Mouse (Mus musculus): ENCODE results near the gene Fmo4.

The Fmo4 gene

GRCm38 (mm10) chr1:162813836-162814156, at the start of gene Fmo4:
Gene Fmo4, minus strand, starts transcription at chr1:162813972.
- peak; percentile 81 for DNase-seq (ENCODE audit: low spot score)

GRCm38 (mm10) chr1:162862328-162862727, 48.6 kb upstream of the Fmo4 start:
- DNase-seq (ENCODE audit: low spot score): no peak

DNA sequence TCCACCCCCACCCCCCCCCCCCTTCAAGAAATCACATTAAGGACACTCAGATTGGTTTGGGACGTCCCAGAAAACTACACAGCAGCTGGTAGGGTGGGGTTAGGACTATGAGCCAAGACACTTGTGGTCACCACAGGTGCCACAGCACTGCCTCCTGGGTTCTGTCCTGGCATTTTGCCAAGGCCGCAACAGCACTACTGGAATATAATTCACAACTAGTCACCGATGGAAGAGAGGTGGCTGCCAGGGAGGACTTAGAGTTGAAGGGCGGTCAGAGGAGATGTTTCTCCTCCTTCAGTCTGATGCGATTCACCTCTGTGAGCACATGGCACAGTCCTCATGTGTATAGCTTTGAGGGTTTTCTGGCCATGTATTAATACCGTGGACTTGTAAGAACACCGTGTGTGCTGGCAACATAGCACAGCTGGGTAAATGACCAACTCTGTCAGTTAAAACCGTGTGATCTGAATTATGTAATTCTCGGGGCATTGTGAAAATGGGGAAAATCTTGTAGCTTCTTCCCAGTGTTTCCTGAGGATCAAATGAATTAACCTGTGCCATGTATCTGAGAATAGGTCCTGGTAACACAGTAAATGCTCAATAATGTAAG, 46.3 kb upstream of the Fmo4 start:
- DNase-seq (ENCODE audit: low spot score): no peak

GRCm38 (mm10) chr1:162859545-162859976, 45.8 kb upstream of the Fmo4 start:
- no peak for DNase-seq (ENCODE audit: low spot score)

- DNase-seq (ENCODE audit: low spot score): no peak
Measured at GRCm38 (mm10) chr1:162858748-162859130, 45.0 kb upstream of the Fmo4 start.

DNA sequence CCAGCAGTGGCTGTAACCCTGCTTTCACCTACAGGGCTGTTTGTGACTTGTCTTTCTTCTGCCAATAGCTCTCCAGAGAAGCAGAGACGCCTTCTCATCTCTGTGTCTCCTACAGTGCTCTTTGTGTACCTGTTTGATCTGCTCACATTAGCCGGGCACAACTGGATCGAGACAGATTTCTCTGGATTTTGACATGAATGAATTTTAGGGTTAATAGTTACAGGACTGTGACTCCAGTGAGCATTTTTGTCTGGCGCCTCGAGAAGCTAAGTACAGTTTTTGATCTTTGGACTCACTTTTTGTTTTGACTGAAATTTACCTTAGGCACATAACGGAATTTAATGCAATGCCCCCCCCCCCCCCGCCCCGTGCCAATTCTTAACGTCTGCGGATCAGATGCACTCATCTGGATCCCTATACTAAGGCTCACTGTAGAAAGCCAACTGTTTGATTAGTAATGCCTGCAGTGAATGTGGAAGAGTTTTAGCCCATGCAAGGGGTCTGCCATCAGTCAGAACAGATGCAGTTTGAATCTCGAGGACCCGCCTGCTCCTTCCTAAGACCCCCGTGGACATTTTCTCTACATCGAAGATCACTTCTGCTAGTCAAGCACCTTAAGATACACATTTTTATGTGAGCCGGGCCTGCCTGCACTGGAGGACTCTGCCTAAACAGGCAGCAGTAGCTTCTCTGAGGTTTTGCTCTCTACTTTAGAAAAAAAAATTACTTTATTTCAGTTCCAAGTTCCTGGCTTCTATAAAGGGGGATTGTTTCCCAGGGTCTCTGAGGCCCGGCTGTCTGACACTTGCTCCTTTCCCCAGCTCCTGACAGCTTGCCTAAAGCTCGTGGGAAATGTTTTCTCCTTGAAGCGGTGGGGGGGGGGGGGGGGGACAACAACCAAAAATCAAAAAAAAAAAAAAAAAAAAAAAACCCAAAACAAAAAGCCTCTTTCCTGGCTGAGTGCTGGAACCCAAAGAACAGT, 44.3 kb upstream of the Fmo4 start:
- no peak for DNase-seq (ENCODE audit: low spot score)

- peak; percentile 73 for DNase-seq (ENCODE audit: low spot score)
Measured at GRCm38 (mm10) chr1:162853812-162854482, 40.2 kb upstream of the Fmo4 start.

GRCm38 (mm10) chr1:162847554-162847953, 33.8 kb upstream of the Fmo4 start:
- no peak for DNase-seq (ENCODE audit: low spot score)

DNA sequence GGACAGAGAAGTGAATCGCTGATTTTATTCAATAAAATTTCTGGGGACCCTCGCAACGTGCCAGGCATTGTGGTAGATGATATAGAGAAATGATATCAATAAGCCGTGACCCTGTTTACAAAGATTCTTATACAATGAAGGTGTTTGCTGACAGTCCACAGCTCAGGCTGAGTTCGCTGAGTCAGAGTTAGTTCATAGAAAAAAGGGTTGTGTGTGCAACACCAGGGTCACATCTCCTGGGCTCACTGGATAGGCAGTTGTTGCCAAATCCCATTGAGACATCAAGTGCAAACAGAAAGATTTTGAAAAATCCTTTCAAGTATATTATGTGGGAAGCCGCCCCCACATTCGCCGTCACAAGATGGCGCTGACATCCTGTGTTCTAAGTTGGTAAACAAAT, 26.4 kb upstream of the Fmo4 start:
- peak; percentile 38 for DNase-seq (ENCODE audit: low spot score)

- DNase-seq (ENCODE audit: low spot score): no peak
Measured at GRCm38 (mm10) chr1:162838976-162839375, 25.2 kb upstream of the Fmo4 start.

DNA sequence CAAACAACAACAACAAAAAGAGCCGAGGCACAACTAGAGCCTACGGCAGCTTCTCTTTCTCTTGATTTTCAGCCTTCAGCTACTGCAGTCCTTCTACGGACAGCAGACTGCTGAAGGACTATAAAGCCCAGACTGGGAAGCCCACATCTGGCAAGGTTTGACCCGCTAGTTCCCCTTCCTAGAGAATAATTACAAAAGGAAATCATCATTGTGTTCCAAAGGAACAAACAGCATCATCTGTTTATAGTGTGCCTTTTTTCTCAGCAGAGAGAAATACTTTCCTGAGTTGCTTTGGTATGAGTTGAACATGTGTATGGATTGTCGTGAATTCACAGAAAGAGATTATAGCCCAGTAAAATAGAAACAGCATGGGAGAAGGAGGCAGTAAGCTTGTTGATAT, 20.6 kb upstream of the Fmo4 start:
- DNase-seq (ENCODE audit: low spot score): no peak

DNA sequence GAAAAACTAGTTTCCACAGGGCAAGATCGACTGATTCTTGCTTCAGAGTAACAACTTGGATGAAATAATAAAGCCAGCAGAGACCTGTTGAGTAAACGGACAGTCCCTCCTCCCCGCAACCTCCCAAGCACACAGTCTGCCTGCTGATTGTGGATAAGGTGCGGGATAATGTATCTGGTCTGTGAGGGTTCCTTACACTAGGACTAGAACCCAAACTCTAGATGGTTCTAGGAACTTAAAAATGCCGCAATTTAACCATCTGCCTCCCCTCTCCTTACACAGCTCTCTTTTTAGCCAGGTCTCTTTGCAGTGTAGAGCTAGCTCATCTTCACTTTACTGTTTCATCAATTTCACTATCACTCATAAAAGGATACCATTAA, 18.8 kb upstream of the Fmo4 start:
- no peak for DNase-seq (ENCODE audit: low spot score)

GRCm38 (mm10) chr1:162831838-162832573, 18.2 kb upstream of the Fmo4 start:
- no peak for DNase-seq (ENCODE audit: low spot score)

GRCm38 (mm10) chr1:162819280-162819679, 5.5 kb upstream of the Fmo4 start:
- no peak for DNase-seq (ENCODE audit: low spot score)

DNA sequence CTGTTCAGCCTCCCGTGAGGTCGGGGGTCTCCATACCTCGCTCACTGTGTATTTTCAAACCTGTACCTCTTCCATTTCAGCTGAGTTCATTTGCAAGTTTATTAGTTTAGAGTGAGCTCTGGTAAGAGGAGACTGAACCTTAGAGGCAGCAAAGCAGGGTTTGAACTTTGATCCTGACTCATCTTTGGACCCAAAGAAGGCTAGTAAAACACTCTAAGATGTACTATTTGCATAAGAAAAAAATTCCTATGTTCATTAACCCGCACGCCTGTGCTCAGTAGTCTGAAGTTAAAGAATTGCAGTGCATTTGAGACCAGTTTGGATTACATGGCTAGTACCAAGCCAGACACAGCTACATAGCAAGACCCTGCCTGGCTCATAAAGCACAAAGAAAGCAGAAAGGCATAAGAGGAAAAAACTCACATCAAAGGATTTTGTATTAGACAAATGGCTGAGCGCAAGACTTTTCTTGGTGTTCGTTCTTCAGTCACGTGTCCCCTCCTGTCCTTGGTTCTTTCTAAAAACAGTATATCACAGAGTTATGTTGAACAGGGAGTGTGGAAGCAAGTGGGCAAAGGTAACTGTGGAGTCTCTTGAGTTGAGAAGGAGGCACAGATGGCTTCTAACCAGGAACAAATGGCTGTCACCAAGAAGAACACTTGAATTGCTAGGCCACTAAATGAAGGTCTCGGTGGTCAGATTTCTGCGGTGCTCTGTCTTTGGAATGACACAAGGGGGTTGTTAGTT, 1.8 kb upstream of the Fmo4 start:
- DNase-seq (ENCODE audit: low spot score): peak; percentile 74

DNA sequence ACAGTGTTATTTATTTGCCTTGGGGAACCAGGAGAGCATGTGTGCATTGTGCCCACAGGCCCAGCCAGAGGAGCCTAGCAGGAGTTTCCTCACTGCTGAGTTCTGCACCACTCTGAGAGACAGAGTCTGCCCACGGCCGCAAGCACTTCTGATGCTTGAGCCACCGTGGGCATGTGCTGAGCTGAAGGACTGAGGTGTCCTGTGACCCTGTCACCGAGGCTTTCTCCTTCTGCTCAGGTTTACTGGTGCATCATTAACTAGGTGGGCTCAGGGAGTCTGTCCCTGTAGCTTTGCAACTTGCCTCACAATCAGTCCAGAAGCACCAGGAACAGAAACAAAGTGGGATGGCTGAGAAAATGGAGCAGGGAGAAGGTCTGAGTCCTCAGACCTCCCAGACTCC, 1.2 kb upstream of the Fmo4 start:
- DNase-seq (ENCODE audit: low spot score): peak; percentile 79

DNA sequence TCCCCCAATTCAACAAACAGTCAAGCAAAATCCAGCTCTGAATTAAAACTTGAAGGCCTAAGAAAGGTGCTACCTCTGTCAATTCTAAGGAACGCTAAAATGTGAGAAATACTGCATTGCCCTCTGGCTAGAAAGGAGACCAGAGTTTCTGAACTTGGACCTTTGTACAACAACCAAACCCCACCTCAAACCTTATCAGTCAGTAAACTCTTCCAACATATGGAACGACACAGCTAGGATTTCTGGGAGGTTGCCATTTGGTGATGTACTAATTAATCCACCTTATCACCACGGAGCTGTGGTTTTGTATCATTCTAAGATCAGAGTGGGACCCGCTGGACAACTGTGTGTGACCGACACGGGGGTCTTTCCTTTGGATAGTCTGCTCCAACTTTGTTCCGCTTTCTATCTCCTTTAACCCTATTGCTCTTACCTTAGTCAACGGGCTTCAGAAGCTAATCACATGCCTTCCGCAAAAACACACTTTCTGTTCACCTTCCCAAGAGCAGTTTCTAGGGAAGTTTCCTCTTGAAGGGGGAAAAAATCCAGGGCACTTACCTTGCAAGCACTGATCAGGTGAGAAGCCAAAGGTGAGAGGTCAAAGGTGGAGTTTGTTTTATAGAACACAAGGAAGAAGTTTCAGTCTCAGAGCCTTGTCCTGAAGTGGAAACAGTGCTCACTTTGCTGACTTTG, 483 bp downstream of the Fmo4 start:
- peak; percentile 84 for DNase-seq (ENCODE audit: low spot score)

GRCm38 (mm10) chr1:162808541-162808940, 5.2 kb downstream of the Fmo4 start:
- DNase-seq (ENCODE audit: low spot score): no peak

DNA sequence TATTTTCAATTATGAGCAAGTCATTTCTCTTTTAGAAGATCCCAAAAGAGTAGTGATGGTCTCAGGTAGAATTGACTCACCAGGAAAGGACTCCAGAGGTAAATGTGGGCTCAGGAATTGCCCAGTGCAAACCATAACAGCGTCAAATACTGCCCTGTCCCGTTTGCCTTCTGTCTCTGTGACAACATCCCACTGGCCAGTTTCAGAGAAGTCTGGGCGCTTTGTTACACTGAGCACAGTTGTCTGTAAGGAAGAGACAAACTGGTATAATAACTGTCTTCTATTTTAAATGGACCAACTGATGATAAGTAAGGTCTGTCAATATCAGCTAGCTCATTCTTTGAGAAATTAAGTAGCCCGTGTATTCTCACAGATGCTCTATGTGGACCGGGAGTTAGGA, 6.3 kb downstream of the Fmo4 start:
- DNase-seq (ENCODE audit: low spot score): no peak

- no peak for DNase-seq (ENCODE audit: low spot score)
Measured at GRCm38 (mm10) chr1:162805011-162805410, 8.8 kb downstream of the Fmo4 start.

DNA sequence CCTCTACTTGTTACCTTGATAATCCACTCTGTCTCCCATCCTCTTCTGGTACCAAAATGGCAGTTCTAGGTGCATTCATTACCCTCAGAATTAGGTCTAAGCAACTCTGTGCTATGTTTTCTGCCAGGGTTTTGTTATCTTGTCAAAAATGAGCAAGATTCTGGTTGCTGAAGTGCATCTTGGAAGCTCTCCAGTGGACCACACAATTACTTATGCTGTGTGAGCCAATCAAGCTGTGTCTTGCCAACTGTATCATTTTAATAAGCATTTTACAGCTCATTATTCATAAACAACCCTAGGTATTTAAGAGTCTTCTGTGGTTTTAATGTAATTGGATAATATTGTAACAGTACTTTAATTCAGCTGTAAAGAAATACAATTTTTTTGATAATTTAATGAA, 17.3 kb downstream of the Fmo4 start:
- no peak for DNase-seq (ENCODE audit: low spot score)

Data from yolk sac, embryonic 10.5 days (tissue).